ENCODE assay signal across 9 mouse cellular contexts in the genomic region with DNA sequence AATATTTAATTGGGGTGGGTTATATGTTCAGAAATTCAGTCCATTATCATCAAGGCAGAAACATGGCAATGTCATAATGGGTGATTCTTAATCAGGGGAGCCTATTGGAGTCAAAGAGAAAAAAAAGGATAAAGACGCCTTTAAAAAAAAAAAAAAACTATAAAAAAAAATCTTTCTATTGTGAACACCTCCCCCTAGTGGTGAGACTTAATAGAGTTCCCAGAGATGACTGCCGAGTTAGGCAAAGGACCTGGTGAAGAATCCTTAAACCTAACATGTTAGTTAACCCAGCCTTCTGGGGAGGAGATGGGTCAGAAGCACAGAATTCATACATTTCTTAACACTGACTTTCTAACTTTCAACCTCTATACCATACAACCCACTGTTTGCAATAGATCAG. TPM values are rescaled to one million over a fixed set of nuclear protein-coding genes. Genes with fewer than 3 reads are reported as not detected.
A peak's percentile ranks its signal among the peaks of the same experiment; 100 is the strongest.
DNase-seq lines count a peak whose midpoint lies in the region; ATAC-seq lines count a peak whose summit lies in the region.
"Had no signal": no experiment of that assay in that cellular context is flagged by ENCODE, and none has a peak within 500 bp of the region (broad histone marks: within the 10 kb centered on the region; RNA-seq: fewer than 3 reads in every experiment).

No protein-coding gene starts in this region.

- no peak overlapping the region for H3K9ac ChIP-seq in kidney, embryonic 16.5 days (replicated peaks; ENCODE audit: low read length)

- peaks cover 48% of the 10 kb centered on the region for H3K36me3 ChIP-seq in kidney, embryonic 16.5 days (ENCODE audit: insufficient read depth, low read length)

- peak; percentile 6 for DNase-seq in kidney, postnatal 14 days
- peak; percentile 77 for DNase-seq in CD4-positive, CD25-positive, alpha-beta regulatory T cell, adult 2 months (ENCODE audit: low read depth, low spot score)
- peak; percentile 85 for DNase-seq in MN1 (ENCODE audit: low spot score)
- peak; percentile 3 for DNase-seq in lung, postnatal 14 days
- no peak for DNase-seq in urinary bladder, postnatal 10 days (ENCODE audit: low spot score)
- DNase-seq in spleen, postnatal 14 days (ENCODE audit: low spot score in 2 of 2): no peak
- DNase-seq in cerebellum, adult 9-10 months: no peak

- H3K27me3 ChIP-seq in kidney, embryonic 16.5 days (ENCODE audit: insufficient read depth, low read length): no peaks in the 10 kb centered on the region
- H3K27me3 ChIP-seq: megakaryocyte, embryonic 14.5 days had no signal

- no peaks in the 10 kb centered on the region for H3K4me1 ChIP-seq in kidney, embryonic 16.5 days (ENCODE audit: insufficient read depth, low read length)
- H3K4me1 ChIP-seq: megakaryocyte, embryonic 14.5 days had no signal

- H3K4me3 ChIP-seq in kidney, embryonic 16.5 days (ENCODE audit: low read length): no peak overlapping the region
- H3K4me3 ChIP-seq: megakaryocyte, embryonic 14.5 days had no signal

- 13% methylated on average over 2 of the region's 2 CpGs for whole genome bisulfite sequencing in kidney, embryonic 16.5 days

- no peak for ATAC-seq in kidney, embryonic 16.5 days (ENCODE audit: low FRiP score, low TSS enrichment)

- H3K9me3 ChIP-seq in kidney, embryonic 16.5 days (ENCODE audit: low read length): no peaks in the 10 kb centered on the region
- H3K9me3 ChIP-seq: megakaryocyte, embryonic 14.5 days had no signal

- no peak overlapping the region for H3K27ac ChIP-seq in kidney, embryonic 16.5 days (ENCODE audit: low read length)

- H3K4me2 ChIP-seq in kidney, embryonic 16.5 days (replicated peaks; ENCODE audit: low read depth, low read length): no peak overlapping the region

RNA-seq across cellular contexts. Expression of gene Spdl1, which starts 18.7 kb away (rescaled TPM):
- 22.7 and 24.1 TPM in 2 replicates for polyA plus RNA-seq in kidney, embryonic 16.5 days (2015; fragmentation: Nextera tagmentation; extraction: Ambion mirVana)

RNA-seq across cellular contexts. Expression of gene Dock2, which starts 31.1 kb away (rescaled TPM):
- 1.4 and 1.6 TPM in 2 replicates for polyA plus RNA-seq in kidney, embryonic 16.5 days (2015; fragmentation: Nextera tagmentation; extraction: Ambion mirVana)

Comparison
In these comparisons a context has a peak if more than half of its experiments do, and no peak if none do; other contexts are left out.
1. DNase-seq: peak in kidney, postnatal 14 days (single experiment), CD4-positive, CD25-positive, alpha-beta regulatory T cell, adult 2 months (single experiment), MN1 (single experiment) and lung, postnatal 14 days (single experiment); none in urinary bladder, postnatal 10 days (single experiment), spleen, postnatal 14 days (0 of 2) and cerebellum, adult 9-10 months (single experiment).